Mouse (Mus musculus) erythroblast, embryonic 14.5 days (primary cell): ENCODE results near the gene Lrsam1. TPM values are rescaled to one million over a fixed set of nuclear protein-coding genes. Genes with fewer than 3 reads are reported as not detected.

Experiments
- H3K27me3 ChIP-seq: 2 replicates; pipeline ENCODE4 v1.6.1; 2012; ENCODE audit warnings: inconsistent platforms; ENCODE audit not compliant: control insufficient read depth
- H3K36me3 ChIP-seq: 2 replicates; pipeline ENCODE4 v1.6.1; 2012; ENCODE audit warnings: mild to moderate bottlenecking, inconsistent platforms; ENCODE audit not compliant: control insufficient read depth
- H3K4me1 ChIP-seq: 2 replicates; pipeline ENCODE4 v1.6.1; 2012; ENCODE audit warnings: inconsistent platforms; ENCODE audit not compliant: control insufficient read depth
- H3K4me3 ChIP-seq: replicated peaks from 2 replicates; pipeline ENCODE3; 2012; ENCODE audit warnings: moderate library complexity, mild to moderate bottlenecking, inconsistent platforms
- H3K9me3 ChIP-seq: 2 replicates; pipeline ENCODE4 v1.6.1; 2012; ENCODE audit warnings: low read length, inconsistent platforms, mixed read lengths; ENCODE audit not compliant: control insufficient read depth
- GATA1 ChIP-seq: IDR thresholded peaks from 2 replicates; pipeline ENCODE4 v1.6.1; 2012; ENCODE audit warnings: low read length, inconsistent platforms, mixed read lengths
- TAL1 ChIP-seq: IDR thresholded peaks from 3 replicates; pipeline ENCODE4 v1.6.1; 2012; ENCODE audit warnings: low read length, inconsistent platforms, mixed read lengths
- polyA plus RNA-seq: library from polyadenylated mRNA; stranded (reverse); fragments of >175 nt; gene quantifications from 2 replicates; pipeline ENCODE4 v1.2.3, GENCODE M21; 2012

Gene Lrsam1
- polyA plus RNA-seq, 1 experiment = 0.18 TPM

DNA sequence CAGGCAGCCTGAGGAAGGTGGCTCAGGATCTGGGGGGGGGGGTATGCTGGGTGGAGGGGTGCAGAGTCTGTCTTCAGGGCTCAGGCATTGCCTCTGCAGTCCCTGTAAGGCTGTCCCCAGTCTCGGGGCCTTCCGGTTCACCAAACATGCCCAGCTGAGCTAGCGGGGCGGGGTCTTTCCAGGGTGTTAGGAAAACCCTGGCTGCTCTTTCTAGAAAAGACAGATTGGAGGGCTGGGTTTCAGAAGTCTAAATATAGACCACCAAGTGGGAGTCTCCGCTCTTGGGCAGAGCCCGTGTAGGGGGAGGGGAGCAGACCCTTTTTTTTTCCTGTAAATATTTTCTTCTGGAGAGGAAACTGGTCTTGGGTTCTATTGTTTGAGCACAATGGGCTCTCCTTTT lies 53.1 kb downstream of the Lrsam1 start:
- Histone ChIP-seq H3K36me3 (no peaks in the 10 kb centered on the region; the same call in 1 of the 2 replicates), H3K4me3 (no peak overlapping the region), H3K4me1 (peaks cover 38% of the 10 kb centered on the region), H3K9me3 (no peaks in the 10 kb centered on the region), H3K27me3 (no peaks in the 10 kb centered on the region)
- TF ChIP-seq TAL1 (no peak), GATA1 (no peak)

DNA sequence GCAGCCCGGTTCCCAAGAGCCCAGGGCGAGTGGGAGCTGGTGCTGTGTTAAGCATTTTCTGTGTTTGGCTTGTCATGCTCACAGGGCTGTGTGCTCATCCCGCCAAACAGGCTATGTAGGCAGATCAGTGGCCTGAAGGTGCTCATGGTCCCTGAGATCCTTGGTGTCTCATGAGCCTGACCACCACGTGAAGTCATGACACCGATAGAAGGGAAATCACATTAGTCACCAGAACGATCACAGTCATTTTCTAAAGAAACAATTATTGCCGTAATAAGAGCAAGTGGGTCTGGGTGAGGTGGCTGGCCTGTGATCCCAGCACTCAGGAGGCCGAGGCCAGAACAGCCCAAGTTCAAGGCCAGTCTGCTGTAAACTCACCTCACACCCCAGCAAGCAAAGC lies 54.0 kb downstream of the Lrsam1 start:
- Histone ChIP-seq H3K36me3 (no peaks in the 10 kb centered on the region; the same call in 1 of the 2 replicates), H3K4me3 (no peak overlapping the region), H3K27me3 (no peaks in the 10 kb centered on the region), H3K4me1 (peaks cover 43% of the 10 kb centered on the region), H3K9me3 (no peaks in the 10 kb centered on the region)
- no peak for TF ChIP-seq TAL1
- no peak for TF ChIP-seq GATA1

DNA sequence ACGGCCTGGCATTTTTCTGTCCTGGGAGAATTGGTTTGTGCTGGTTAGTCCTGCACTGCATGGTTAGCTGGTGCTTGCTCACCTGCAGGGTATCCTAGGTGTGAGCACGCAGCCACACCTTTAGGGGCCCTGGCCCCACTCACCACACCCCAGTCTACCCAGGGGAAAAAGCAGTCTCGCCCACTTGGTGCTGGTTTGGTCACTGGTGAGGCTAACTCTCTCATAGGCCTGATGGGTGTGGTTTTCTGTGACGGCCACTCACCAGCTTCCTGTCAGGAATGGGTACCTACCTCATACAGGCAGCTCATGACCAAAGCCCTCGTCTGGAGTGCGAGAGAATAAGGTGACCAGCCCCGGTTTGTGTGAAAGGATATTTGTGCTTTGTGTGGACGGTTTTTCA lies 56.1 kb downstream of the Lrsam1 start:
- TF ChIP-seq TAL1 = no peak
- no peak for TF ChIP-seq GATA1
- no peak overlapping the region for H3K4me3 ChIP-seq
- H3K27me3 ChIP-seq = no peaks in the 10 kb centered on the region
- no peaks in the 10 kb centered on the region; the same call in 1 of the 2 replicates for H3K36me3 ChIP-seq
- no peaks in the 10 kb centered on the region for H3K9me3 ChIP-seq
- peaks cover 49% of the 10 kb centered on the region for H3K4me1 ChIP-seq

DNA sequence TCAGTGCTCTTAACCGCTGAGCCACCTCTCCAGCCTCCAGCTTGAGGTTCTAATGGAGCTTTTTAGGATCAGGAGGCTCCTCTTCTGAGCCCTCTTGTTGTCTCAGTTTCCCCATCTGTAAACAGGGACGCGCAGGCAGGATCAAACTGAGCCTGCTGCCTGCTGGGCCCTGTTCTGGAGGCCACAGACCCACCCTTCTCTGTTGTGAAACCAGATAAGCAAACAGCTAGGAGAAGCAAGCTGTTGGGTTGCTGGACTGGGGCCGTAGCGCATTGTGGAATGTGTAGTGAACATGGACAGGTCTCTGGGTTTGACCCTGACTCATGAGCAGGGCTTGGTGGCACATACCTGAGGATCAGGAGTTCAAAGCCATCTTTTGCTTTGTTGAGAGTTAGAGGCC lies 56.8 kb downstream of the Lrsam1 start:
- H3K9me3 ChIP-seq = no peaks in the 10 kb centered on the region
- peaks cover 52% of the 10 kb centered on the region for H3K4me1 ChIP-seq
- no peaks in the 10 kb centered on the region; the same call in 1 of the 2 replicates for H3K36me3 ChIP-seq
- TF ChIP-seq GATA1 (no peak), TAL1 (no peak)
- H3K27me3 ChIP-seq = no peaks in the 10 kb centered on the region
- no peak overlapping the region for H3K4me3 ChIP-seq

- H3K27me3 ChIP-seq = no peaks in the 10 kb centered on the region
- no peaks in the 10 kb centered on the region; the same call in 1 of the 2 replicates for H3K36me3 ChIP-seq
- peaks cover 58% of the 10 kb centered on the region for H3K4me1 ChIP-seq
- H3K4me3 ChIP-seq = no peak overlapping the region
- H3K9me3 ChIP-seq = no peaks in the 10 kb centered on the region
- no peak for TF ChIP-seq GATA1
- TF ChIP-seq TAL1 = no peak
Observed at GRCm38 (mm10) chr2:32903470-32903869, 57.9 kb downstream of the Lrsam1 start.

- H3K36me3 ChIP-seq = no peaks in the 10 kb centered on the region; the same call in 1 of the 2 replicates
- TF ChIP-seq TAL1 (no peak), GATA1 (no peak)
- H3K4me3 ChIP-seq = no peak overlapping the region
- H3K27me3 ChIP-seq = no peaks in the 10 kb centered on the region
- peaks cover 62% of the 10 kb centered on the region for H3K4me1 ChIP-seq
- H3K9me3 ChIP-seq = no peaks in the 10 kb centered on the region
Observed at GRCm38 (mm10) chr2:32902126-32902525, 59.3 kb downstream of the Lrsam1 start.

DNA sequence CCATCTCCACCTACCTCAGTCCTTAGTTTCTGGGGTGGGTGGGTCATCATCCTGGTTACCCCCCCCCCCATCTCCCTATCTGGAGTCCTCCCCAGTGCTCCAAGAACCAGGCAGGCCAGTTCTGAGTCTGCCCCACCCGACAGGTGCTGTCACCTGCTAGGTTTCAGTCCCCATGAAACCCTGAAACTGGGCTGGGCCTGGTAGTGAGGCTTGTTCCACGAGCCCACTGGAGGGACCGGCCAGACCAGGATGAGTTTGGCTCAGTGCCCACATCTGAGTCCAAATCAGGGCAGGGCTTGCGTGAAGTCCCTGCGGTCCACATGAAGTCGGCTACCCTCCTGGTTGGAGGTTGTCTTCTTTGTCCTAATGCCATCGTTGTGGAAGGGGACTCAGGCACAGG lies 62.4 kb downstream of the Lrsam1 start:
- H3K4me1 ChIP-seq = peaks cover 38% of the 10 kb centered on the region
- no peak overlapping the region for H3K4me3 ChIP-seq
- no peak for TF ChIP-seq GATA1
- no peaks in the 10 kb centered on the region for H3K27me3 ChIP-seq
- H3K9me3 ChIP-seq = no peaks in the 10 kb centered on the region
- H3K36me3 ChIP-seq = no peaks in the 10 kb centered on the region

DNA sequence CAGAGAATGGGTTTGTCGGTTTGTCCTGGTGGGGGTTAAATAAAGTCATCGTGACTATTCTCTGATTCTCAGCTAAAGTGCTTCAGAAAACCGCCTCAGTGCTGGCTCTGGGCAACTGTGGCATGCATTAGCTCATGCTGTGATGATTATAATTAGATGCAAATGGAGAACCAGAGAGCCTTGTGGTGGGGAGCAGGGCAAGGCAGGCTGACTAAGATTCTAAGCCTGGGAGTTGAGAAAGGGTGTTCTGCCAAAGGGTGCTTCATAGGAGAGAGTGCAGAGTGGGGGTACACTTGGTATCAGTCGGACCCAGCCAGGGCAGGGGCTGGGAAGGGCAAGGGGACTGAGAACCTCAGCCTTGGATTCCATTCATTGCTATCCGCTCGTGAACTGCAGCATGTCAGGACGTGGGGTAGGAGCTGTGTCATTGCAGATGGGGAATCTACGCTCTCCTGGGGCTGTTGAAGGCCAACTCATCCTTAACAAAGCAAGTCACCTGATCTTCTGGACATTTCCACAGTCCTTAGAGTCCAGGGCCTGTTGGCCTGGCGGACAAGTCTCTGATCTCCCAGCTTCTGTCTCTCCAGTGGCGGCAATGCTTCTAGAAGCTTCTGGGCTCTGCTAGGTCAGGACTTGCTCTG lies 64.8 kb downstream of the Lrsam1 start:
- H3K9me3 ChIP-seq = no peaks in the 10 kb centered on the region
- no peaks in the 10 kb centered on the region for H3K36me3 ChIP-seq
- no peaks in the 10 kb centered on the region for H3K27me3 ChIP-seq
- no peak overlapping the region for H3K4me3 ChIP-seq
- no peak for TF ChIP-seq TAL1
- TF ChIP-seq GATA1 = no peak
- peaks cover 33% of the 10 kb centered on the region for H3K4me1 ChIP-seq

DNA sequence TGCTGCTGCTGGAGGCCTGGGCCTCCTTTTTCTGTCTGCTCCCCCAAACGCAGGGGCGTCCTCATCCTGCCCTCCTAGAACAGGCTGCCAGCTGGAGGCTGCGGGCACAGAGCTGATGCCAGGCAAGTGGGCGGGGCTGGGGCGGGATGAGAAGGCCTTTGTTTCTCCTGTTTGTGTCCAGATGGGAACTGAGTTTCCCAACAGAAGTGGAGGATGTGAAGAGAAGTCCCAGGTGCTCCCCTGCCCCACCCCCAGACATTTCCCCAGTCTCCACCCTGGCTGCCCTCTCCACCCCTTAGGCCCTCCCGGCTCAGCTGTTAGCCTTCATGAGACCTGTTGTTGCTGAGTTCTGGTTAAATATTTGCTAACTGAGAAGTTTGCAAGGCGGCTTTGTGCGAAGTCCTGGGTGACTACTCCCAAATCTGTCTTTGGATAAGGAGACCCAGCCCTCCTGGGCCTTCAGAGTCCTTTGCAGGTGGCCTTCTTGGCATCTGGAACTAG lies 65.8 kb downstream of the Lrsam1 start:
- Histone ChIP-seq H3K4me3 (no peak overlapping the region), H3K36me3 (no peaks in the 10 kb centered on the region), H3K9me3 (no peaks in the 10 kb centered on the region), H3K4me1 (peaks cover 41% of the 10 kb centered on the region), H3K27me3 (no peaks in the 10 kb centered on the region)
- no peak for TF ChIP-seq TAL1
- no peak for TF ChIP-seq GATA1

DNA sequence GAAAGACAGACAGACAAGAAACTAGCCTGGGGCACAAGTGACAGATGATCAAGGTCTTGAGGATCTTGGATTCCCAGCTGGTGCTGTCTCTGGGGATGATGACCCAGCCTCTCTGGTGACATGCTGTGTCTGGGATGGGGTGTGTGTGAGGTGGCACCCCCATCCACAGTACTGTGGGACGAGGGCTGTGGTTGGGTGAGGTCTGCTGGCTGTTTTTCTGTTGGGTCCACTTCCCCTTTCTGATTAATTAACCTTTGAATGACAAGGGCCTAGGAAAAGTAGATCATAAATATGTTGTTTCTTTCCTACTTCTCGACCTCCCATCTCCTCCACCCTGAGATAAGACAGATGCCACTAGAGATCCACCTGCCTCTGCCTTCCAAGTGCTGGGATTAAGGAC lies 67.3 kb downstream of the Lrsam1 start:
- Histone ChIP-seq H3K4me3 (no peak overlapping the region), H3K4me1 (peaks cover 36% of the 10 kb centered on the region), H3K36me3 (no peaks in the 10 kb centered on the region), H3K9me3 (no peaks in the 10 kb centered on the region), H3K27me3 (no peaks in the 10 kb centered on the region)
- TF ChIP-seq GATA1 (no peak), TAL1 (no peak)
